Mouse (Mus musculus) kidney, adult 2 months (tissue): ENCODE data around the gene Toe1.
A peak's percentile ranks its signal among the peaks of the same experiment; 100 is the strongest.

Experiments used
- CTCF ChIP-seq: fragments of 200-500 bp; conservative IDR thresholded peaks from 2 replicates; pipeline ENCODE4 v1.5.1; 2011; ENCODE audit warnings: low read depth, mild to moderate bottlenecking, control low read depth, low read length, moderate library complexity, mixed read lengths; ENCODE audit not compliant: insufficient read depth, insufficient read length
- POLR2A ChIP-seq: fragments of 200-500 bp; IDR thresholded peaks from one replicate; pipeline ENCODE4 v1.6.1; 2011; ENCODE audit warnings: low read depth, low read length, control low read depth

- peak; percentile 67 for TF ChIP-seq CTCF
- TF ChIP-seq POLR2A: no peak
Observed at GRCm38 (mm10) chr4:116788956-116789355, 18.5 kb downstream of the Toe1 start.
